Mouse (Mus musculus): Measurements from ENCODE around the gene Mga. TPM values are rescaled to one million over a fixed set of nuclear protein-coding genes. Genes with fewer than 3 reads are reported as not detected.
A peak's percentile ranks its signal among the peaks of the same experiment; 100 is the strongest.

Mga gene
- polyA plus RNA-seq, 1 experiment from 2014 or later = 19.4 TPM

DNA sequence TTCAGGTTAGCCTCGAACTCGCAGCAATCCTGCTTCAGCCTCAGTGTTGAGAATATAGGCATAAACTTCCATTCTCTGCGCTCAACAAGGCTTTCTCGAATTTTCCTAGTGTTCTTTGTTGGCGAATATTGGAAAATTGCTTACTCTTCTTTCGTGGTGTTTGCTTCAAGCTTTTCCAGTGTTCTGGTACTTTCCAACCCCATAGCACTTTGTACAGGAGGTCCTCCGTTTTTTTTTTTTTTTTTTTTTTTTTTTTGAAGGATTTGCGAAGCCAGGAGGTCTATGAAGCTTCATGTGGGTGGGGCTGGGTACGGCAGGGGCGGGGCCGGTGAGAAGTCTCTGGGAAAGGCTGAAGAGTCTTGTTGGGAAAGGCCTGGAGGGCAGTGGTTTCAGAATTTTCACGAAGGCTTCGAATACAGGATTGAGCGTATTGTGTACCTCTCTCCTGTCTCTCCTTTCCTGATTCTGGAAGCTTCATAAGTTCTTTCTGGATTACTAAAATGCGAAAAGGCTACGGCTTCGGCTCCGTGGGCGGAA, 407 bp upstream of the Mga start:
- H3K36me3 ChIP-seq (ENCODE audit: control insufficient read depth, insufficient read depth, low read length) = no peaks in the 10 kb centered on the region
- peak; percentile 57 for ATAC-seq
- H3K4me3 ChIP-seq (ENCODE audit: low read length) = peak overlapping the region; percentile 52
- H3K9ac ChIP-seq (ENCODE audit: low read depth, low read length) = peak overlapping the region; percentile 71
- H3K4me1 ChIP-seq (ENCODE audit: control insufficient read depth, insufficient read depth, low read depth, low read length) = peaks cover 14% of the 10 kb centered on the region
- 17% methylated on average over 19 of the region's 19 CpGs for WGBS
- peak overlapping the region; percentile 92 for H3K27ac ChIP-seq (ENCODE audit: low read depth, low read length)
- no peaks in the 10 kb centered on the region for H3K27me3 ChIP-seq (replicated peaks; ENCODE audit: control insufficient read depth, insufficient read depth, low read length)
- no peaks in the 10 kb centered on the region for H3K9me3 ChIP-seq (ENCODE audit: control insufficient read depth, low read length)
- H3K4me2 ChIP-seq (ENCODE audit: low read length) = peak overlapping the region; percentile 82

DNA sequence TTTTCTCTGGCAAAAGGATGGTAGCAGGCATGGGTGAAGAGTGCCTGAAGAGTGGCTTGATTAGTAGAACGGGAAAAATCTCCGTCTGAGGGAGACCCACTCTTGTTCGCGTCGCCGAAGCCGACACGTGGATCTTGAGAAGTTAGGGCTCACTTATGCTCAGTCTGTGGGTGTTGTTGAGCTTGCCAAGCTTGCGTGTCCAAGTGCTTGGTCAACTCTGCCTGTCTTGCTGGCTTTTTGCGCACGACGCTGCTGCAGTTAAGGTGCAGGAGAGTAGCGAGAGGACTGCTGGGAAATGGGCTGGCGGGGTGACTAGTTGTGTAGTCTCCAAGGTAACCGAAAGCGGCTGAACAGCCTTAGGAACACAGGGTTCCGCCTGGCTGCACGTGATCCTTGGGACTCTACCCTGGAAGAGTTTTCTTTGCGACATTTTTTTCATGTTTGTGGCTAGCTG, 1.1 kb downstream of the Mga start:
- Histone ChIP-seq H3K27me3 (replicated peaks; ENCODE audit: control insufficient read depth, insufficient read depth, low read length) (no peaks in the 10 kb centered on the region), H3K4me2 (ENCODE audit: low read length) (peak overlapping the region; percentile 82), H3K27ac (ENCODE audit: low read depth, low read length) (no peak overlapping the region), H3K4me3 (ENCODE audit: low read length) (peak overlapping the region; percentile 52), H3K36me3 (ENCODE audit: control insufficient read depth, insufficient read depth, low read length) (no peaks in the 10 kb centered on the region; the same call in 1 of the 2 replicates), H3K9me3 (ENCODE audit: control insufficient read depth, low read length) (no peaks in the 10 kb centered on the region), H3K4me1 (ENCODE audit: control insufficient read depth, insufficient read depth, low read depth, low read length) (peaks cover 14% of the 10 kb centered on the region), H3K9ac (ENCODE audit: low read depth, low read length) (peak overlapping the region; percentile 71)
- 7% methylated on average over 19 of the region's 19 CpGs for WGBS
- ATAC-seq = no peak

DNA sequence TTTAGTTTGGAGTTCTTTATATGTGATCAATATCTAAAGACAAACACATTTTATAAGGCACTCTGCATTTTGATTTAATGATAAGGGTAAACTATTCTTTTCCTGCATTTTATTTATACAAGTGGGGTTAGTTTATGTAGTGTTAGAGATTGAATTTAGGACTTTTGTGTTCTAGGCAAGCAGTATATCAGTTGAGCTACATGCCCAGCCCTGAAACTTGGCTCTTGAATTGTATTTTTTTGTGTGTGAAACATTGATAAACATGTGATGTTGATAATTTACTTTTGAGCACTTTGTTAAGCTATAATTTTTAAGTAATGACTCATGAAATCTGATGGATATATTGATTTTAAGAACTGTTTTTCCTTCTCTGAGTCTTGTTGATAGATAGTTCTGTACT, 19.0 kb downstream of the Mga start:
- ATAC-seq = no peak
- no peaks in the 10 kb centered on the region for H3K9me3 ChIP-seq (ENCODE audit: control insufficient read depth, low read length)
- H3K9ac ChIP-seq (ENCODE audit: low read depth, low read length) = no peak overlapping the region
- no peak overlapping the region for H3K27ac ChIP-seq (ENCODE audit: low read depth, low read length)
- H3K4me1 ChIP-seq (ENCODE audit: control insufficient read depth, insufficient read depth, low read depth, low read length) = no peaks in the 10 kb centered on the region
- H3K4me3 ChIP-seq (ENCODE audit: low read length) = no peak overlapping the region
- H3K27me3 ChIP-seq (replicated peaks; ENCODE audit: control insufficient read depth, insufficient read depth, low read length) = no peaks in the 10 kb centered on the region
- H3K36me3 ChIP-seq (ENCODE audit: control insufficient read depth, insufficient read depth, low read length) = 0 out of 2 replicates have a peak, but pooled peaks cover 2% of the 10 kb centered on the region
- H3K4me2 ChIP-seq (ENCODE audit: low read length) = no peak overlapping the region

DNA sequence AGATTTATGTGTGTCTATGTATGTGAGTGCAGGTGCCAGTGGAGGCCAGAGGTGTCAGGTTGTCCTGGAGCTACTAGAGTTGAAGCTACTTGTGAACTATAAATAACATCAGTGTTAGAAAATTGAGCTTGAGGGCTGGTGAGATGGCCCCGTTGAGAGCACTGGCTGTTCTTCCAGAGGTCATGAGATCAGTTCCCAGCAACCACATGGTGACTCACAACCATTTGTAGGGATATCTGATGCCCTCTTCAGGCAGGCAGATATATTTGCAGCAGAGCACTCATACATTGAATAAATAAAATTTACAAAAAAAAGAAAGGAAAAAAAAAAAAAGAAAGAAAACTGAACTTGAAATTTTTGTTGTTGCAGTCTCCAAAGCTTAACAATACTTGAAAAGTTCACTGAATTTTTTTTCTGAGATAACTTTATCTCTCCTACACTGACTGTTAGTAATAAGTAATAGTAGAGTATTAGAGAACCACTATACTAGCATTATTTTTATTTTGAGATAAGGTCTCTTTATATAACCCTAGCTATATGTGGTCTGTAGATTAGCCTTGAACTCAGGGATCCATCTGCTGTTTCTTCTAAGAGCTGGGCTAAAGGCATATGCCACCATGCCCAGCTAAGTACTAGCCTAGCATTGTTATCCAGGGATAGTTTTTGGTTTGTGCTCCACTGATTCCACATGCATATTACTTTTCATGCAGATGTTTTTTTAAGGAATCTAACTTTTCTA, 20.8 kb downstream of the Mga start:
- no peaks in the 10 kb centered on the region for H3K27me3 ChIP-seq (replicated peaks; ENCODE audit: control insufficient read depth, insufficient read depth, low read length)
- 81% methylated on average over 1 of the region's 1 CpGs for WGBS
- no peak for ATAC-seq
- H3K9me3 ChIP-seq (ENCODE audit: control insufficient read depth, low read length) = no peaks in the 10 kb centered on the region
- peaks cover 6% of the 10 kb centered on the region; the same call in 1 of the 2 replicates for H3K36me3 ChIP-seq (ENCODE audit: control insufficient read depth, insufficient read depth, low read length)
- no peak overlapping the region for H3K9ac ChIP-seq (ENCODE audit: low read depth, low read length)
- no peak overlapping the region for H3K27ac ChIP-seq (ENCODE audit: low read depth, low read length)
- no peak overlapping the region for H3K4me3 ChIP-seq (ENCODE audit: low read length)
- no peak overlapping the region for H3K4me2 ChIP-seq (ENCODE audit: low read length)
- no peaks in the 10 kb centered on the region for H3K4me1 ChIP-seq (ENCODE audit: control insufficient read depth, insufficient read depth, low read depth, low read length)

DNA sequence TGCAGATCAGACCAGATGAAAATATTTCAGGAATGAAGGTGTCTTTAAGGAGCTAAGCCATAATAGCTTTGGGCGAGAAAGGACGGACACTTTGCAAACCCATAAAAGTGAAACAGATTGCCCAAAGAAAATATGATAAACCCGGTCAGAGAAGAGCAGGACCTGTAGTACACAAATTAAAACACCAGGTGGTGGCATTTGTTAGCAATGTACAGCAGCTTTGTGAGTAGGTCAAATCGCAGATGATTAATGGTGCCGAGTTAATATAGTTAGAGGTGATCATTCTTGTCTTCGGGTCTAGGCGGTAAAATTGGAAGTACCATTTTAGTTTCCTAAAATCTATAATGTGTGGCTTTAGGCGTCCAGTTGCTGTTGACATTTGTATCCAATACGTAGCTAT, 73.5 kb downstream of the Mga start:
- H3K27me3 ChIP-seq (replicated peaks; ENCODE audit: control insufficient read depth, insufficient read depth, low read length) = no peaks in the 10 kb centered on the region
- no peak overlapping the region for H3K9ac ChIP-seq (ENCODE audit: low read depth, low read length)
- H3K27ac ChIP-seq (ENCODE audit: low read depth, low read length) = no peak overlapping the region
- peaks cover 16% of the 10 kb centered on the region for H3K4me1 ChIP-seq (ENCODE audit: control insufficient read depth, insufficient read depth, low read depth, low read length)
- no peak overlapping the region for H3K4me2 ChIP-seq (ENCODE audit: low read length)
- no peaks in the 10 kb centered on the region for H3K9me3 ChIP-seq (ENCODE audit: control insufficient read depth, low read length)
- 54% methylated on average over 9 of the region's 9 CpGs for WGBS
- no peaks in the 10 kb centered on the region for H3K36me3 ChIP-seq (ENCODE audit: control insufficient read depth, insufficient read depth, low read length)
- no peak for ATAC-seq
- H3K4me3 ChIP-seq (ENCODE audit: low read length) = no peak overlapping the region

DNA sequence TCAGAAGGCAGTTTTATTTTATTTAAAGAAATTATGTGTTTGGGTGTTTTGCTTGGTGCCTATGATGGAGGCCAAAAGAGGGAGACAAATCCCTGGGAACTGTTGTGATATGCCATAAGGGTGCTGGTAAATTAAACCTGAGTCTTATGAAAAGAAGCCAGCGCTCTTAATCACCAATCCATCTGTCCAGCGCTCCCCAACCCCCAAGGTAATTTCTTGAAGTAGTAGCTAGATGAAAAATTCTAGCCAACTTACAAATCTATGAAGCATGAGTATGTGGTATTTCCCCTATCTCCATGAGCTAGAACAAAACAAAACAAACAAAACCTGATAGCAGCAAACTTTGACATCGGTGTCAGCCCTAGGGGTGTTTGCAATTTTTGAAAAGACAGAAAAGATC, 74.3 kb downstream of the Mga start:
- Histone ChIP-seq H3K36me3 (ENCODE audit: control insufficient read depth, insufficient read depth, low read length) (no peaks in the 10 kb centered on the region), H3K9ac (ENCODE audit: low read depth, low read length) (no peak overlapping the region), H3K4me1 (ENCODE audit: control insufficient read depth, insufficient read depth, low read depth, low read length) (peaks cover 16% of the 10 kb centered on the region), H3K4me3 (ENCODE audit: low read length) (no peak overlapping the region), H3K4me2 (ENCODE audit: low read length) (peak overlapping the region; percentile 85), H3K27ac (ENCODE audit: low read depth, low read length) (no peak overlapping the region; the same call in 1 of the 2 replicates), H3K9me3 (ENCODE audit: control insufficient read depth, low read length) (no peaks in the 10 kb centered on the region), H3K27me3 (replicated peaks; ENCODE audit: control insufficient read depth, insufficient read depth, low read length) (no peaks in the 10 kb centered on the region)
- ATAC-seq = no peak
- whole genome bisulfite sequencing = 80% methylated on average over 3 of the region's 3 CpGs

DNA sequence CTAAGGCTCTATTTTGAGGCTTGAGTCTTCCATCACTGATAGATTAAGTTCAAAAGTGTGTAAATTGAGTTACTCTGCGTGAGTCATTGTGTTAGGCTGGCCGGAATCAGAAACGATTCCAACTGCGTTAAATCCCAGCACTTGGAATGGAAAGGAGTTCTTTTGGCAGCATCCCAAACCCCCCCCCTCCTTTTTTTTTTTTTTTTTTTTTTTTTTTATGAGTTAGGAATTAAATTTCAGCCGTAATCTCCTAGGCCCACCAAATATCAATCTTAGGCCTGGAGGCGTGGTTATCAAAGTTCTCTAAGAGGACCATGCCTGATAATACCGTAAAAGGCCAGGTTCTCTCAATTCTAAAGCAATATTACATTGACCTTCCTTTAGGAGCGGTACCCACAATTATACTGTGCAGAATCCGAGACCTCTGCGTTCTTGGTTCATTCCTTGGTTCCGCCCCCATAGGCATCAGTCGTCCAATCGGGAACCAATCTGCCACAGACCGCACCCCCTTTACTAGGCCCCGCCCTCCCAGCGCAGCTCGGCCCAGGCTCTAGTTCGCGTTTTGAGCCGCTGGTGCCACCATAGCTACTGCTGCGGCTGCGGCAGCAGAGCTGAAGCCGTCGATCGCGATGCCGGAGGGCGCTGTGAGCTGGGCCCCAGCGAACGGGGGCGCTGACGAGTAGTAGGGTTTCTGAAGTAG, 75.0 kb downstream of the Mga start:
- Histone ChIP-seq H3K4me3 (ENCODE audit: low read length) (peak overlapping the region; percentile 68), H3K9ac (ENCODE audit: low read depth, low read length) (peak overlapping the region; percentile 85), H3K27me3 (replicated peaks; ENCODE audit: control insufficient read depth, insufficient read depth, low read length) (no peaks in the 10 kb centered on the region), H3K36me3 (ENCODE audit: control insufficient read depth, insufficient read depth, low read length) (no peaks in the 10 kb centered on the region), H3K4me2 (ENCODE audit: low read length) (peak overlapping the region; percentile 85), H3K4me1 (ENCODE audit: control insufficient read depth, insufficient read depth, low read depth, low read length) (peaks cover 16% of the 10 kb centered on the region), H3K9me3 (ENCODE audit: control insufficient read depth, low read length) (no peaks in the 10 kb centered on the region), H3K27ac (ENCODE audit: low read depth, low read length) (peak overlapping the region; percentile 84)
- peak; percentile 99 for ATAC-seq
- 1% methylated on average over 32 of the region's 32 CpGs for WGBS

DNA sequence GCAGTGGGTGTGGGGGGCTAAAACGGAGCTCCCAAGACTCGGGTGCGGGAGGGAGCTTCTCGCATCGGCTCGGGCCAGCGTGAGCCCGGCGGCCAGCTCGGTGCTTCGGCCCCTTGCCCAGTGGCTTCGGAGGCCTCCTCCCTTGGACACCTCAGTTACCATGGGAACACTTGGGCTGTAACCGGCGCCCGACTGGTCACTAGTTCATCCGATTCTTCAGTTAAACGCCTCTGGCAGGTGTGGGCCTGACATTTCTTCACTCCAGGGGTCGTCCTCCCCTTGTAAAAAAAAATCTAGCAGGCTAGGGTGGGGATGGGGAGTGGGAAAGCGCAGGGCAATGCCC, 75.5 kb downstream of the Mga start, which contains the start of gene Mapkbp1:
Gene Mapkbp1, plus strand, starts transcription at position 163 of the 343 bp plus-strand sequence.
- Histone ChIP-seq H3K27me3 (replicated peaks; ENCODE audit: control insufficient read depth, insufficient read depth, low read length) (no peaks in the 10 kb centered on the region), H3K36me3 (ENCODE audit: control insufficient read depth, insufficient read depth, low read length) (no peaks in the 10 kb centered on the region), H3K4me1 (ENCODE audit: control insufficient read depth, insufficient read depth, low read depth, low read length) (peaks cover 16% of the 10 kb centered on the region), H3K9ac (ENCODE audit: low read depth, low read length) (peak within 1 kb of the TSS; percentile 85), H3K4me2 (ENCODE audit: low read length) (peak within 1 kb of the TSS; percentile 85), H3K27ac (ENCODE audit: low read depth, low read length) (peak within 1 kb of the TSS; percentile 84), H3K4me3 (ENCODE audit: low read length) (peak within 1 kb of the TSS; percentile 68), H3K9me3 (ENCODE audit: control insufficient read depth, low read length) (no peaks in the 10 kb centered on the region)
- peak; percentile 83 for ATAC-seq
- 1% methylated on average over 14 of the region's 19 CpGs for WGBS

DNA sequence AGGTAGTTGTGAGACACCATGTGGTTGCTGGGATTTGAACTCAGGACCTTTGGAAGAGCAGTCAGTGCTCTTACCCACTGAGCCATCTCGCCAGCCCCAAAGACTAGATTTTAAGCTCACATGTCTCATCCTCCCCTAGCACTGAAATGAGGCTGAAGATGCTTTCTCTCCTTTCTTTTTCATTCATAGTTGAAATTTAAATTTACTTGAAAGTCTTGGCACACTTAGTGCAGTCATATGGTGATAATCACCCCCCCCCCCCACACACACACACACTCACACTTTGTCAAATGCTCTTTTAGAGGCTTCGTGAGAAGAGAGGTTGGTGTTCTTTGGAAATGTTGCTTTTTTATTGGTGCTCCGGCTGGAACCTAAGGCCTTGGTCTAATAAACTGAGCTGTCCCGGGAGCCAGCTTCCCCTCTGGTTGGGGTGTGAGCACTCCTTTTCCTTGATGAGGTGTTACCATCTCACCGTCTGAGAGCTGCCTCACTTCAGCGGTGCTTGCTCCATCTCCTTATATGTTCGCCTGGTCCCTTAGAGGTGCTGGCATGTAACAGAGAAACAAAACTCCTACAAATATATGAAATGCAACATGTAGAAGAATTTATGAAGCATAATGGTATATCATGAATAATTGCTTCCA, 83.4 kb downstream of the Mga start:
- Histone ChIP-seq H3K36me3 (ENCODE audit: control insufficient read depth, insufficient read depth, low read length) (no peaks in the 10 kb centered on the region), H3K9ac (ENCODE audit: low read depth, low read length) (no peak overlapping the region), H3K4me1 (ENCODE audit: control insufficient read depth, insufficient read depth, low read depth, low read length) (0 out of 2 replicates have a peak, but pooled peaks cover 4% of the 10 kb centered on the region), H3K27me3 (replicated peaks; ENCODE audit: control insufficient read depth, insufficient read depth, low read length) (no peaks in the 10 kb centered on the region), H3K4me2 (ENCODE audit: low read length) (no peak overlapping the region), H3K4me3 (ENCODE audit: low read length) (no peak overlapping the region), H3K9me3 (ENCODE audit: control insufficient read depth, low read length) (no peaks in the 10 kb centered on the region), H3K27ac (ENCODE audit: low read depth, low read length) (no peak overlapping the region)
- no peak for ATAC-seq
- WGBS = 91% methylated on average over 7 of the region's 7 CpGs

All from hindbrain, embryonic 16.5 days (tissue).